Mouse (Mus musculus) forebrain, postnatal 0 days (tissue): ENCODE results near the gene Usp29. TPM values are rescaled to one million over a fixed set of nuclear protein-coding genes. Genes with fewer than 3 reads are reported as not detected.

ENCODE experiments used
- ATAC-seq: fragments of 200-750 bp; cut with Nextera tagmentation; 2 replicates; pipeline ENCODE4 v1.8.0; 2017; ENCODE audit warnings: mild to moderate bottlenecking, moderate library complexity
- DNase-seq: peaks from one replicate; pipeline ENCODE4 v3.0.0-alpha.2; 2015
- H3K27ac ChIP-seq: fragments of 300-500 bp; sonication (generic); 2 replicates; pipeline ENCODE4 v1.5.1; 2014; ENCODE audit warnings: low read depth, mild to moderate bottlenecking, antibody characterized with exemption, low read length, moderate library complexity, mixed read lengths
- H3K27me3 ChIP-seq: fragments of 300-500 bp; sonication (generic); 2 replicates; pipeline ENCODE4 v1.6.1; 2014; ENCODE audit warnings: mild to moderate bottlenecking, low read length, mixed read lengths; ENCODE audit not compliant: insufficient read depth
- H3K36me3 ChIP-seq: fragments of 300-500 bp; sonication (generic); 2 replicates; pipeline ENCODE4 v1.6.1; 2014; ENCODE audit warnings: mild to moderate bottlenecking, moderate library complexity; ENCODE audit not compliant: insufficient read depth
- H3K4me1 ChIP-seq: fragments of 300-500 bp; sonication (generic); 2 replicates; pipeline ENCODE4 v1.6.1; 2014; ENCODE audit warnings: antibody characterized with exemption; ENCODE audit not compliant: insufficient read depth
- H3K4me2 ChIP-seq: fragments of 300-500 bp; sonication (generic); 2 replicates; pipeline ENCODE4 v1.6.1; 2014; ENCODE audit warnings: low read depth, mild to moderate bottlenecking, moderate library complexity
- H3K4me3 ChIP-seq: fragments of 300-500 bp; sonication (generic); 2 replicates; pipeline ENCODE4 v1.5.1; 2014; ENCODE audit warnings: low read depth, low read length, mixed read lengths
- H3K9ac ChIP-seq: fragments of 300-500 bp; sonication (generic); 2 replicates; pipeline ENCODE4 v1.6.1; 2014; ENCODE audit warnings: mild to moderate bottlenecking
- H3K9me3 ChIP-seq: fragments of 300-500 bp; sonication (generic); 2 replicates; pipeline ENCODE4 v1.6.1; 2016; ENCODE audit warnings: low read length
- CTCF ChIP-seq: sonication (generic); IDR thresholded peaks from 2 replicates; pipeline ENCODE4 v1.5.1; 2016; ENCODE audit warnings: antibody characterized with exemption, control low read depth, low read depth
- WGBS: fragments of 180-500 bp; shearing (Covaris S2); extraction: QIAGEN DNeasy Blood & Tissue Kit; methylation state at CpG from one replicate; pipeline ENCODE4 v1.1.7; 2014; 5-methylcytosine and 5-hydroxymethylcytosine counted together
- polyA plus RNA-seq: library from polyadenylated mRNA; unstranded; fragments of >200 nt; fragmentation: Nextera tagmentation; extraction: Ambion mirVana; gene quantifications from 2 replicates; pipeline ENCODE4 v1.2.1, GENCODE M21; 2015
- total RNA-seq: library from RNA; depleted of rRNA; stranded (reverse); fragments of >200 nt; gene quantifications from 2 replicates; pipeline ENCODE4 v1.2.3, GENCODE M21; 2014; rRNA removed

Usp29 gene
- total RNA-seq = 61.8 and 97.8 TPM in 2 replicates
- polyA plus RNA-seq = 10.8 and 21.9 TPM in 2 replicates

DNA sequence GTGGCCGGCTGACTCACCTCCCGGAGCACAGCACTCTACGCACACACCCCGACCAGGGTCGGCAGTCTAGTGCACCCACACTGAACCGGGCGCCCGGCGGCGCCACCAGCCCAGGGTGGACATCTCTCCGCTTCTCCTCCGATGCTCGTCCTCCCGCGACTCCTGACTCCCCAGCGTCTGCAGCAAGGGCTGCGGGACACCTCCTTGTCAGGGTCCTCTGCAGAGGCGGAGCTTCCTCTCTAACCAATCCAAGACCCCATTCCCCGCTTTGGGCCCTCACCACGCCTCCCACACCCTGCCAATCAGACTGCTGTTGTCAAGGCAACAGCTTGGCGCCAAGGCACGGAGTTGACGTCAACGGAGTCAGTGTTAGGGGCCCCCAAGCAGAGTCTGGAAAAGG, at the start of gene Usp29, which contains the start of gene Peg3:
Gene Usp29, plus strand, starts transcription at position 338 of the 400 bp plus-strand sequence.
Gene Peg3, minus strand, starts transcription at position 191 of the 400 bp plus-strand sequence.
- ATAC-seq = peak; percentile 43
- H3K36me3 ChIP-seq = peaks cover 1% of the 10 kb centered on the region; the same call in 1 of the 2 replicates

DNA sequence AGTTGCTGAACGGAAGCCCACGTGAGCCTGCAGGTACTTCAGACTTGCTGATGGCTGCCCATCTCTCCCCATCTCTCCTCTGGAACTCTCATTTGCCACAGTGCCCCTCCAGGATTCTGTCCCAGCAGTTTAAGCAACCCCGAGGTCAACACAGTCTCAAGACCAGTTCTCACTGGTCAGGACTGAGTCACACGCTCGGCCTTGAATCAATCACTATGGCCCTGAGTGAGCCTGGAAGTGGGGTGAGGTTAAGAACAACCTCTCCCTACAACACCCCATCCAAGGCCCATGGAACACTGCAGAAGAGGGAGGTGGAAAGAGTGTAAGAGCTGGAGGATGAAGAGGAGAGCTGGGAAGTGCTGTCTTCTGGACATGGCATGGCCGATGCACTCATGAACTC, 44.9 kb upstream of the Usp29 start:
- no peak for ATAC-seq
- no peaks in the 10 kb centered on the region for H3K36me3 ChIP-seq
- H3K4me2 ChIP-seq = no peak overlapping the region
- H3K4me3 ChIP-seq = no peak overlapping the region
- no peak overlapping the region for H3K9ac ChIP-seq
- no peaks in the 10 kb centered on the region for H3K9me3 ChIP-seq
- DNase-seq = no peak
- WGBS = 94% methylated on average over 6 of the region's 6 CpGs
- no peaks in the 10 kb centered on the region for H3K4me1 ChIP-seq
- H3K27me3 ChIP-seq = no peaks in the 10 kb centered on the region
- no peak overlapping the region for H3K27ac ChIP-seq
- no peak for TF ChIP-seq CTCF

More for the DNA sequence above, at the start of gene Usp29, which contains the start of gene Peg3:
- TF ChIP-seq CTCF = peak; percentile 29; the same call in 1 of the 2 replicates
- peak; percentile 96 for DNase-seq
- Histone ChIP-seq H3K4me1 (no peaks in the 10 kb centered on the region), H3K4me2 (peak within 1 kb of the TSS; percentile 52), H3K27me3 (no peaks in the 10 kb centered on the region), H3K9ac (peak within 1 kb of the TSS; percentile 72), H3K4me3 (peak within 1 kb of the TSS; percentile 54), H3K27ac (peak within 1 kb of the TSS; percentile 92), H3K9me3 (0 out of 2 replicates have a peak, but pooled peaks cover 7% of the 10 kb centered on the region)
- 58% methylated on average over 24 of the region's 24 CpGs for WGBS

DNA sequence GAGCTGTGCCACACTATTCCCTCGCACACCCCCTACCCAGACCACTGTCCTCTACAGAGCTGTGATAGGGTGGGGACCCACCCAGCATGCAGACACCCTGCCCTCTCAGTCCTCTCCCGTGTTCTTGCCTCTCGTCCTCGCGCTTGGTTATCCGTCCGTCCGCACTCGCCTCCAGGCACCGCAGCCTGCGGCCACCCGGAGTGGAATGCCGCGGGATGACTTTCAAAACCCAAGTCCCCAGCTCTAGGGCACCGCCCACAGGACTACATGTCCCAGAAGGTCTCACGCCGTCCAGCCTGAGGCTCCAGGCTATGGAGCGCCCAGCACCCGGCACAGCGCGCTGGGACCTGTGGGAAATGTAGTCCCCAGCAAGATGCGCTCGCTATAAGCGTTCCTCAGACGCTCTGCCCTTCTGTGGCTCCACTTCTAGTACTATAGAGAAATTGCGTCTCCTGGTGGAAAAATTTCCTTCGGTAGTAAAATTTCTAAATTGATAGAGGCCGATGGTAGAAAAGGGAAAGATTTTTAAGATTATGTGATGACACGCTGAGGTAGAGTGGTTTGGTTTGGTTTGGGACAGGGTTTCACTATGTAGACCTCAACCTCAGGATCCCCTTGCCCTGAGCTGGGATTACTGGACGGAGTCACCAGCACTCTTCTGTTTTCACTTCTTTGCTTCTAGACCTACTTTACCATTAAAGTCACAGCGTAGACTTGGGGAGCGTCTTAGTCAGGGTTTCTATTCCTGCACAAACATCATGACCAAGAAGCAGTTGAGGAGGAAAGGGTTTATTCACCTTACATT, 33.9 kb upstream of the Usp29 start, which contains the start of gene Zim1:
Gene Zim1, minus strand, starts transcription at position 210 of the 805 bp plus-strand sequence.
- peak; percentile 95 for DNase-seq
- H3K4me1 ChIP-seq = no peaks in the 10 kb centered on the region
- H3K9me3 ChIP-seq = no peaks in the 10 kb centered on the region

DNA sequence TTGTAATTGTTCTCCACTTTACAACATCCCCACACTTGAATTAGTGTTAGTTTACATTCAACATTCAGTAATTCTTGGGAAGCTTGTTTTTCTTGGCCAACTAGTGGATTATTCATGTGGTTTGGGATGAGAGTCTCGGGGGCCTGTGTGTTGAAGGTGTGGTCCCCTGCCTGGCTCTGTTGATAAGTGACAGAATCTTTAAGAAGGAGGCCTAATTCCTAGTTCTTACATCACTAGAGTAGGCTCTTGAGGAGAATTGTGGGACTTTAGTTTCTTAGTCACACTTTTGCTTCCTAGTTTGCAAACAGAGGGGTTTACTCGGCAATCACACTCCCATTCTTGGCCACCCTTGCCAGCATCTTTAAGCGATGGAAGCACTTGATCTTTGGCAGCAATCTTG, 31.1 kb upstream of the Usp29 start:
- no peak overlapping the region for H3K27ac ChIP-seq
- H3K4me3 ChIP-seq = no peak overlapping the region
- no peaks in the 10 kb centered on the region for H3K9me3 ChIP-seq
- no peak for TF ChIP-seq CTCF
- H3K27me3 ChIP-seq = no peaks in the 10 kb centered on the region
- DNase-seq (no peak), ATAC-seq (no peak)
- H3K9ac ChIP-seq = no peak overlapping the region
- H3K4me2 ChIP-seq = no peak overlapping the region
- 69% methylated on average over 3 of the region's 3 CpGs for WGBS
- no peaks in the 10 kb centered on the region for H3K36me3 ChIP-seq
- H3K4me1 ChIP-seq = no peaks in the 10 kb centered on the region

More for the DNA sequence above, 33.9 kb upstream of the Usp29 start, which contains the start of gene Zim1:
- Histone ChIP-seq H3K9ac (peak within 1 kb of the TSS; percentile 26; the same call in 1 of the 2 replicates), H3K27me3 (no peaks in the 10 kb centered on the region), H3K27ac (no peak within 1 kb of the TSS), H3K4me2 (peak within 1 kb of the TSS; percentile 73), H3K4me3 (peak within 1 kb of the TSS; percentile 46), H3K36me3 (no peaks in the 10 kb centered on the region)
- peak; percentile 100 for ATAC-seq
- 11% methylated on average over 32 of the region's 32 CpGs for WGBS
- TF ChIP-seq CTCF = peak; percentile 64

DNA sequence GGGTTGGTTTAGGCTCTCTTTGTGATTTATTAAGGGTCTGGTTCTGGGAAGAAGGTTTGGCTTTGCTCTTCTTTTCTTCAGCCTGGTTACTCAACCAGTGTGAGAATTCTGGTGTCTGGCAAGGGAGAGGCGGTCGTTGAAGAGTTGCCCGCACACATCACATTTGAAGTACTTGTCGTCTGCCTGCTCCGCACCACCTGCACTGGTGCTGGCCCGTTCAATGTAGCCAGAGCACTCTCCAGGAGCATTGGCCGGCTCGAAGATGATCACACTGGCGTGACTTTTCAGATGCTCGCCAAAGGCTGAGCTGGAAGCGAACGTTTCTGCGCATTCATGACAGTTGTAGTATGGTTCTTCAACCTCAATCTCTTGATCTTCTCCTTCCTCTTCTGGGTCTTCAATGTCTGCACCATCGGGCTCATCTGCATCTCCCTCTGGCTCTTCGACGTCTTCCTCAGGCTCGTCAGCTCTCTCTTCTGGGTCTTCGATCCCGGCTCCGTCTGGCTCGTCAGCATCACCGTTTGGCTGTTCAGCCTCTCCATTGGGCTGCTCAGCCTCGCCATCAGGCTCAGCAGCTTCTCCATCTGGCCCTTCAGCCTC, 22.9 kb upstream of the Usp29 start:
- Histone ChIP-seq H3K9me3 (no peaks in the 10 kb centered on the region), H3K27ac (no peak overlapping the region), H3K9ac (no peak overlapping the region), H3K27me3 (no peaks in the 10 kb centered on the region), H3K4me3 (no peak overlapping the region), H3K4me2 (no peak overlapping the region), H3K4me1 (no peaks in the 10 kb centered on the region), H3K36me3 (peaks cover 44% of the 10 kb centered on the region)
- whole genome bisulfite sequencing = 95% methylated on average over 23 of the region's 23 CpGs
- TF ChIP-seq CTCF = no peak
- ATAC-seq (no peak), DNase-seq (no peak)

DNA sequence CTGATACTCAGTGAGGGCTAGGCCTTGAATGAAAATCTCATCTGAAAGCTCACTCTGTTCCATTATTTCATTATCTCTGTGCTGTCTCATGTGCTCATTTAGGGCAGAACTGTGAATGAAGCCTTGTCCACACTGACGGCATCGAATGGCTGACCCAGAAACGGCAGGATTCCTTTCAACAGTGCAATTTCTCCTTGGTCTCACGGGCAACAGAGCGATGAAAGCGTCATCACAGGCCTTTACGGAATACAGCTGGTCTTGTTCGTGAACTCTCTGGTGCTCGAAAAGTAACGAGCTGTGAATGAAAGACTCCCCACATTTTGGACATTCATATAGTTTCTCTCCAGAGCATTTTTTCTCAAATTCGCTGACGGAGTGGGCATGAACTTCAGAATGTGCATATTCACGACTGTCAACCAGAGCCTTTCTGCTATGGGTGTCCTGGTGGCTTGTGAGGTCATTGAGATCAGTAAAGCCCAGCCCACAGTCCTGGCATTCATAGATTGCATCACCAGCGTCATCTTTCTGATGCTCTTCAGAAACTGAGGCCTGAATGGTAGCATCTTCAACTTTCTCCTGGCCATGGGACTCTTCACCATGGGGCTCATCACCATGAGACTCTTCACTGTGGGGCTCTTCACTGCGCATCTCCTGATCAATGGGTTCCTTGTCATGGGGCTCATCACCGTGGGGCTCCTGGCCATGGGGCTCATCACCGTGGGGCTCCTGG, 21.8 kb upstream of the Usp29 start:
- DNase-seq (no peak), ATAC-seq (no peak)
- TF ChIP-seq CTCF = no peak
- 83% methylated on average over 17 of the region's 17 CpGs for WGBS
- H3K4me2 ChIP-seq = no peak overlapping the region
- no peak overlapping the region for H3K4me3 ChIP-seq
- H3K36me3 ChIP-seq = peaks cover 52% of the 10 kb centered on the region
- H3K9me3 ChIP-seq = no peaks in the 10 kb centered on the region
- H3K4me1 ChIP-seq = no peaks in the 10 kb centered on the region
- H3K9ac ChIP-seq = no peak overlapping the region
- no peak overlapping the region for H3K27ac ChIP-seq
- no peaks in the 10 kb centered on the region for H3K27me3 ChIP-seq
